Mouse (Mus musculus): ENCODE results near the gene Ift122. TPM values are rescaled to one million over a fixed set of nuclear protein-coding genes. Genes with fewer than 3 reads are reported as not detected.

Gene Ift122
- total and polyA plus RNA-seq, 3 experiments = 3.3 to 8.0 TPM; not detected in 1

DNA sequence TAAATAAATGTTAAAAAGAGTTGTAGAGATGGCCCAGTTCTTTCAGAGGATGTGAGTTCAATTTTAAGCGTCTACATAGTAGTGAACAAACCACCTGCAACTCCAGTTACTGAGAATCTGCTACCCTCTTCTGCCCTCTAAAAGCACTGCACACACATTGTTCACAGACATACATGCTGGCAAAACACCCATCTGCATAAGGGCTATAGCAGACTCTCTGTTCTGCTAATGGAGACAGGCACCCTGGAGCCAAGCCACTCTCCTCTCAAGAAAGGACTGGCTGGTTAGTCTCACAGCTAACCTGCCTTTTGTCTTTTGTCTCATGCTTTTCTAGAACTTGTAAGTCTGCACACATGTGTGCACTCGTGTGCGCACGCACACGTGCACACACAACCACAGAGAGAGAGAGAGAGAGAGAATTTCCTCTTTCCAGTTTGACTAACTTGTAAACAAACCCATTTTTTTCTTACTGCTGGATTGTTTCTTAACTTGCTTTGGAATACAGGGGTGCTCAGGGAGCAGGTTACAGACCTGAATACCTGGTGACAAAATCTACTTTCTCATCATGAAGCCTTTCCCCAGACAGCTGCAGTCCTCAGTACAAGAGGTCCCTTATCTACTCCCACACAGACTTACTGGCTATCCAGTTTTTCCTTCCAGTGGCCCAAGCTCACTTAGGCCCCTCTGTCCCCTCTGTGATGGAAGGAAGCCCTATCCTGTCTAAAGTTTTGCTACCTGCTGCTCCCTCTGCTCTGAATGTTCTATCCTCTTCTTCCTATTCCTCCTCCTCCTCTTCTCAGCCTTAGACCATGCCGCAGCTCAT is 22.3 kb upstream of the Ift122 start:
- no peaks in the 10 kb centered on the region for H3K27me3 ChIP-seq (ENCODE audit: control insufficient read depth in 1 of 2, insufficient read depth in 2 of 2, low read length in 2 of 2)
- H3K4me1 ChIP-seq (ENCODE audit: control insufficient read depth in 1 of 2, insufficient read depth in 2 of 2, low read length in 2 of 2) = no peaks in the 10 kb centered on the region
- H3K79me2 ChIP-seq (ENCODE audit: control insufficient read depth, insufficient read depth, low read length, poor library complexity) = no peaks in the 10 kb centered on the region
- no peak overlapping the region for H3K27ac ChIP-seq (ENCODE audit: control insufficient read depth, low read depth, low read length)
- 0 out of 4 replicates have a peak, but pooled peaks cover 0 to 2% of the 10 kb centered on the region in 2 experiments for H3K36me3 ChIP-seq (ENCODE audit: control insufficient read depth in 1 of 2, insufficient read depth in 2 of 2, low read length in 2 of 2)
- no peak overlapping the region for H3K9ac ChIP-seq (ENCODE audit: control insufficient read depth, low read depth, low read length, poor library complexity, severe bottlenecking)
- H3K9me3 ChIP-seq (replicated peaks; ENCODE audit: insufficient read depth, low read length) = no peaks in the 10 kb centered on the region
- no peak overlapping the region for H3K4me3 ChIP-seq (ENCODE audit: control insufficient read depth in 1 of 2, insufficient read depth in 1 of 2, low read depth in 2 of 2, low read length in 2 of 2)
- DNase-seq (ENCODE audit: low read depth, low spot score) = no peak
- TF ChIP-seq JUND (IDR thresholded peaks at IDR 0.05; ENCODE audit: low read depth, low read length) (peak; percentile 63; the same call in 1 of the 2 replicates), MAZ (IDR thresholded peaks at IDR 0.05; ENCODE audit: low read depth, low read length) (no peak), USF2 (IDR thresholded peaks at IDR 0.05; ENCODE audit: borderline replicate concordance in 1 of 2, insufficient read depth in 1 of 2, low read depth in 1 of 2, low read length in 2 of 2) (no peak), HCFC1 (IDR thresholded peaks at IDR 0.05; ENCODE audit: low read depth, low read length) (no peak)

- TF ChIP-seq CHD1 (IDR thresholded peaks at IDR 0.05; ENCODE audit: low read depth, low read length) = no peak
- no peak for TF ChIP-seq ZNF384 (IDR thresholded peaks at IDR 0.05; ENCODE audit: low read depth, low read length)
- TF ChIP-seq EP300 (IDR thresholded peaks at IDR 0.05; ENCODE audit: low read depth in 1 of 2, low read length in 2 of 2) = no peak
- no peak for TF ChIP-seq MAFK (IDR thresholded peaks at IDR 0.05; ENCODE audit: borderline replicate concordance, low read depth, low read length)
- no peak for TF ChIP-seq MEF2A (IDR thresholded peaks at IDR 0.05; ENCODE audit: extremely low read depth, insufficient replicate concordance, low read depth, low read length, poor library complexity, severe bottlenecking)
- TF ChIP-seq SIN3A (IDR thresholded peaks at IDR 0.05; ENCODE audit: low read length) = no peak
- no peak for TF ChIP-seq ZKSCAN1 (IDR thresholded peaks at IDR 0.05; ENCODE audit: low read depth, low read length)
- TF ChIP-seq SMC3 (IDR thresholded peaks at IDR 0.05; ENCODE audit: low read depth, low read length) = no peak
- no peak for TF ChIP-seq USF2 (IDR thresholded peaks at IDR 0.05; ENCODE audit: borderline replicate concordance in 1 of 2, insufficient read depth in 1 of 2, low read depth in 1 of 2, low read length in 2 of 2)
- TF ChIP-seq NRF1 (IDR thresholded peaks at IDR 0.05; ENCODE audit: insufficient read depth, low read depth, low read length, poor library complexity, severe bottlenecking) = no peak
- no peak for TF ChIP-seq MAZ (IDR thresholded peaks at IDR 0.05; ENCODE audit: low read depth, low read length)
- TF ChIP-seq ELF1 (IDR thresholded peaks at IDR 0.05; ENCODE audit: low read depth, low read length) = no peak
- no peak for TF ChIP-seq ZMIZ1 (IDR thresholded peaks at IDR 0.05; ENCODE audit: low read depth, low read length)
- TF ChIP-seq TBP (IDR thresholded peaks at IDR 0.05; ENCODE audit: low read depth, low read length) = no peak
- TF ChIP-seq CHD2 (IDR thresholded peaks at IDR 0.05; ENCODE audit: low read length) = no peak
- TF ChIP-seq POLR2AphosphoS2 (IDR thresholded peaks at IDR 0.05; ENCODE audit: low read length) = no peak
- no peak for TF ChIP-seq UBTF (IDR thresholded peaks at IDR 0.05; ENCODE audit: borderline replicate concordance, insufficient read depth, low read depth, low read length)
- no peak for TF ChIP-seq JUND (IDR thresholded peaks at IDR 0.05; ENCODE audit: low read depth, low read length)
- TF ChIP-seq RAD21 (IDR thresholded peaks at IDR 0.05; ENCODE audit: low read depth, low read length) = no peak
- no peak for TF ChIP-seq HCFC1 (IDR thresholded peaks at IDR 0.05; ENCODE audit: low read depth, low read length)
- Histone ChIP-seq H3K4me3 (ENCODE audit: control insufficient read depth in 1 of 2, insufficient read depth in 1 of 2, low read depth in 2 of 2, low read length in 2 of 2) (no peak overlapping the region), H3K27me3 (ENCODE audit: control insufficient read depth in 1 of 2, insufficient read depth in 2 of 2, low read length in 2 of 2) (no peaks in the 10 kb centered on the region), H3K27ac (ENCODE audit: control insufficient read depth, low read depth, low read length) (no peak overlapping the region), H3K9me3 (replicated peaks; ENCODE audit: insufficient read depth, low read length) (no peaks in the 10 kb centered on the region), H3K9ac (ENCODE audit: control insufficient read depth, low read depth, low read length, poor library complexity, severe bottlenecking) (no peak overlapping the region), H3K79me2 (ENCODE audit: control insufficient read depth, insufficient read depth, low read length, poor library complexity) (no peaks in the 10 kb centered on the region), H3K36me3 (ENCODE audit: control insufficient read depth in 1 of 2, insufficient read depth in 2 of 2, low read length in 2 of 2) (0 out of 4 replicates have a peak, but pooled peaks cover 0 to 2% of the 10 kb centered on the region in 2 experiments), H3K4me1 (ENCODE audit: control insufficient read depth in 1 of 2, insufficient read depth in 2 of 2, low read length in 2 of 2) (no peaks in the 10 kb centered on the region)
- DNase-seq (ENCODE audit: low read depth, low spot score) = peak; percentile 12
These were observed 21.0 kb upstream of the Ift122 start for GRCm38 (mm10) chr6:115832152-115832850.
